Mouse (Mus musculus) CD4-positive, CD25-positive, alpha-beta regulatory T cell, adult 2 months (primary cell): ENCODE data around the gene Fopnl.

Experiments used
- DNase-seq: peaks from one replicate; pipeline ENCODE4 v3.0.0-alpha.2; 2012; ENCODE audit warnings: low read depth, low spot score

The Fopnl gene

DNA sequence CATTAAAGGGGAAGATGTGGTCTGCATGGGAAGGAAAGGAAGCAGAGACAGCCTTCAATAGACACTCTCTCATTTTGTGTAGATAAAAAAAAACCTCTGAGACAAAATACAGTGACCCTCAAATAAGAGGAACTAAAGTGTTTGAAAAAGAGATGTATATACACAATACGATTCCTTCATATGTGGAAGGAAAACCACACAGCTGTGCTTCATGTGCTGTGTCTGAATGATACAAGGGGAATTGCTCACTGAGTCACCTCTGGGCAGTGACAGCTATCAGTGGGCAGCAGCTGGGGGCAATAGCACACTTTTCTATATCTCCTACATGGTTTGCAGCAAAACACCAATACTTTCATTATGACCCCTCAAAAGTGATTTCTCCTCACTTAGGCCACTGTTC lies 9.8 kb downstream of the Fopnl start:
- DNase-seq, result no peak

DNA sequence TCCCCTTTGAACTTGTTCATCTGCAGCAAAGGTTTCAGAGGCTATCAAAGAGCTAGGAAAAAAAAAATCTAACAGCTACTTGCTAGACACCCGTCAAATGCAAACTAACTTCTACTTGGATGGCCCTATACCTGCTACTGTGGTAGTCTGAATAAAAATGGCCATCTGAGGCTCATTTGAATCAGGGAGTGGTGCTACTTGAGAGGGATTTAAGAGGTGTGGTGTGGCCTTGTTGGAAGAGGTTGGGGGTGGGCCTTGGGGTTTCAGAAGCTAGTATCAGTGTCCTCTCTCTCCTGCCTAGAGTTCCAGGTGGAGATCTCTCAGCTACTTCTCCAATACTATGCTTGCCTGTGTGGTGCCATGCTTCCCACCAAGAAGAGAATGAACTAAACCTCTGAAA lies 10.8 kb downstream of the Fopnl start:
- no peak for DNase-seq

DNA sequence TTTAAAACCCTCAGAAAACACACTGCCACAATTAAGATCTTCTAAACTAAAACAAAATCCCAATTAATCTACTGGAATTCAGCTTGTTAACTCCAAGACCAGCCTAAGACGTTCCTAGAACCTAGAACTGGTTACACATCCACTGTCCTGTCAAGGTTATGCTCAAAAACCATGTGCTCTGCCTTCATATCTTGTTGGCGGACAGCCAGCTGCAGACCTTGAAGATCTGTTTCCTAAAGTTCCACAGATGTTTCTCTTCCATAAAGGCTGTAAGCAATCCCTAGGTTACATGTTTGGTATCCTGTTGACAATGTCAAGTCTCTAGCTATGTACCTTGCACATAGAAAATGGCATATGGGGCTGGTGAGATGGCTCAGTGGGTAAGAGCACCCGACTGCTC lies 12.4 kb downstream of the Fopnl start:
- no peak for DNase-seq

- DNase-seq, result no peak
Observed at GRCm38 (mm10) chr16:14303676-14304075, 13.5 kb downstream of the Fopnl start.

DNA sequence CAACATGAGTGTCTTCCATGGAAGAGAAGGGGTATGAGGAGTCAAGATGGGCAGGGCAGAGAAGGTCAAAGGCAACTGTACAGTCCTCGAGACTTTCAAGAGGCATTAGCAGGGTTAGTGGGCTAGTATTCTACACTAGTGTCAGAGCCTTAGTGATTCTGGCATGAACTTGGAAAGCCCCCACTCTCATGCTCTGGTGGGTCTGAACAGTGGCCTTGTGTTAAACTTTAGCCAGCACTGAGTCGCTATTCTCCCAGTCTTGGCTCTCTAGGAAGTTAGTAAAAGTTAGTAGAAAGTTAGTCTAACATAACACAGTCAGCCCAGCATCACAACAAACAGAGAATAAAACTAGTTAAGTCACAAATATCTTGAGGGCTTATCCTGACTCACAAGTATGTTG lies 14.1 kb downstream of the Fopnl start:
- no peak for DNase-seq

DNA sequence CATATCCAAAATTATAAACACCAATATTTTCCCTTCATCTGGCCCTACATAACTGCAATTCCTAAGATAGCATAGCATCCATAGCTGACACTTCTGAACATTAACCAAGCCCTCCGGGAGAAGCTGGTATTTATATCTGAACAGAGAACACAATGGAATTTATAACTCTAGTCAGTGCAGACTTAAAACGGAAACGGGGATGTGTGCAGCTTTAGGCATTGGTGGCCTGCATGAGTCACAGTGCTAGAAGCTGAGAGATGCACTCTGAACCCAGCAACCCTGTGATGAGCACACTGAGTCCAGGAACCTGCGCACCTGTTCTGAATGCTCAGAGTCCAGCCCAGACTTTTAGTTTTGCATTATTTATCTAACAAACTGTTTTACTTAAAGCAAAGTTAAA lies 18.7 kb downstream of the Fopnl start:
- no peak for DNase-seq

- no peak for DNase-seq
Observed at GRCm38 (mm10) chr16:14297746-14298145, 19.5 kb downstream of the Fopnl start.

- DNase-seq, result no peak
Observed at GRCm38 (mm10) chr16:14297137-14297536, 20.1 kb downstream of the Fopnl start.

- DNase-seq, result no peak
Observed at GRCm38 (mm10) chr16:14296544-14297124, 20.6 kb downstream of the Fopnl start.

GRCm38 (mm10) chr16:14295291-14295690 lies 21.9 kb downstream of the Fopnl start:
- DNase-seq, result no peak

DNA sequence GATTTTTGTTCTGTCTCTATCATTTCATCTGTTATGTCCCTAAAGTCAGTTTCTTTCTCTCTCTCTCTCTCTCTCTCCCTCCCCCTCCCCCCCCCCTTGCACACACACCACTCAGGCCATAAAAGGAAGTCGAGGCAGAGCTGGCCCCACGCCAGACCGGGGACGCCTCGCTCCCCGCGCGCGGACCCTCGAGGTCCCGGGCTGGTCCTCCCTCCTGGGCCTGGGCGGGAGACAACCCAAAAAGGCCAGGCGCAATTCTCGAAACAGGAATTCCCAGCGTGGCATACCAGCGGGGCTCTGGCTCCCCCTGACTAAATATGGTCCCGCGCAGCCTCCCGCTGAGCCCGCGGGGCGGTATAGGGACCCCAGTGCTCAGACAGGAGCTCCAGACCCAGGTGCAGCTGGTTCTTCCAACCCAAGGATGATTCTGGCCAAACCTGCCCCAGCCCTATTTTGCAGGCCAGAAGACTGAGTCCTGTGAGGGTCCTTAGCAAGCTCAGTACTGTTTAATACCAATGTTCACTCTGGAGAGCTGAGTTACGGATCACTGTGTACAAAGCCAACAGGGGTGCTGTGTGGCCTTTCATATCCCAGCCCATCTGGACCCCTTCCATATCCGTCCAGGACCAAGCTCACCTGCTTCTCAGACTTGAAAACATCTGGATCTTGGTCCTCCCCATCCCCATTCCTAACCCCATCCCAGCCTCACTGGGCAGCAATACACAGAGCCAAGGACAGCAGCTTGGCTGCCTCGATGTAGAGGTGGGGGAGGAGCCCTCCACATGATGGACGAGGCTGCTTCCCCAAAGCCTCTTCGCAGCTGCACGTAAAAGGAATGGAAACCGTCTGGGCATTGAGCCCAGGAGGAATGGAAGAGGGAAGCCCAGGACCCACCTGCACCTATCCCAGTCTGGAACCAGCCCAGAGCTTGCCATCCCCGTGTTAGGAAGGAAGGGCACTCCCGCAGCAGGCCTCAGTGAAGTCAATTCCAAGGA lies 24.7 kb downstream of the Fopnl start:
- DNase-seq, result no peak

DNA sequence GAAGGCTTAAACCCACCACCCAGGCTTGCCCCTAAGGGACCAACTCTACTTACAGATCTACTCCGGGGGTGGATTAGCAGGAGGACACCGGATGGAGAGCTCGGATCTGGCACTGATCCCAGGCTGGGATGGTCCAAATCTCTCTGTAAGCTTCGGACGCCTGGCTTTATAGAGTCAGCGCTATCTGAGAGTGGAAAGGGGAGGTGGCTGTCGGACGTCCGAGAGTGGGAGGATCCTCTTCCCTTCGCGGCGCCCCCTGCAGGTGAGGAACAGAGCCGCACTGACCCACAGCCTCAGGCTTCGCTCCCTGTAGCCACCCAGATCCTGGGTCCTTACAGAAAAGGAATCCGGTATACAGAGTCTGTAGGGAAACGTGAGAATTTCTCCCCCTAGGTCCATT lies 26.0 kb downstream of the Fopnl start, which contains the start of gene Myh11:
Gene Myh11, minus strand, starts transcription at position 150 of the 400 bp plus-strand sequence.
- DNase-seq, result peak; percentile 38

GRCm38 (mm10) chr16:14272374-14272965 lies 44.7 kb downstream of the Fopnl start:
- DNase-seq, result no peak

- no peak for DNase-seq
Observed at GRCm38 (mm10) chr16:14265203-14265920, 51.8 kb downstream of the Fopnl start.

DNA sequence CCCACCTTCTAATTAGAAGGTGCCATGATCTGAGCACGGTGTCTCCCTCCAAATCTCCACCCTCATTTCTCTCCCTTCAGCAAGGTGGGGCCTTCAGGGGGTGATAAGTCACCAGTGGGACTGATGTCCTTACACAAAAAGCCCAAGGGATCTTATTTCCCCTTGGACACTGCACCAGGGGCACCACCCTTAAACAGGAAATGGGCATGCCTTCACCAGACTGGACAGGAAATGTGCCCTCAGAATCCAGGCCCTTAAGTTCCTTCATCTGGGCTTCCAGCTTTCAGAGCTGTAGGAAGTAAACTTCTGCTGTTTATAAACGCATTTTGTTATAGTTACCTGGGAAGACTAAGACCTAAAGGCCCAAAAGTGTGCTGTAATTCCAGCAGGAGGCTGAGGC lies 52.7 kb downstream of the Fopnl start:
- no peak for DNase-seq

- DNase-seq, result no peak
Observed at GRCm38 (mm10) chr16:14263241-14263640, 54.0 kb downstream of the Fopnl start.

GRCm38 (mm10) chr16:14262410-14262809 lies 54.8 kb downstream of the Fopnl start:
- no peak for DNase-seq

- no peak for DNase-seq
Observed at GRCm38 (mm10) chr16:14258856-14259255, 58.3 kb downstream of the Fopnl start.

DNA sequence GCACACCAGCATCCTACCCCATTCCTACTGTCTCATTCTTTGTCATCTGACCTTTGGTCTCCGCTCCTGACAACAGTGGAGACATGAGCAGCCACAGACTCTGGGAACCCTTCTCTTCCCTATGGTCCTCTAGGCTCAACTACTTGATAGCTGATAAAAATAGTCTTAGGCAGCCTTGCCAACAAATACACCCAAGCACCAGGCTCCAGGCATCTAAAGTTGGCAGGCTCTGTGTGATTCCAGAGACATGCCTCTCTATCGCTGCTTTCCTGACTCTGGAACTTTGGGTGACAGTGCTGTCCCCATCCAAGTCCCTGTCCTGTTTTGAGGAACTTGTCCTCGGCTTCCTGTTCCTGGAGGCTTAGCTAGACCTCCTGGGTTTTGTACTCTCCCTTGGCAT lies 63.6 kb downstream of the Fopnl start:
- DNase-seq, result no peak

DNA sequence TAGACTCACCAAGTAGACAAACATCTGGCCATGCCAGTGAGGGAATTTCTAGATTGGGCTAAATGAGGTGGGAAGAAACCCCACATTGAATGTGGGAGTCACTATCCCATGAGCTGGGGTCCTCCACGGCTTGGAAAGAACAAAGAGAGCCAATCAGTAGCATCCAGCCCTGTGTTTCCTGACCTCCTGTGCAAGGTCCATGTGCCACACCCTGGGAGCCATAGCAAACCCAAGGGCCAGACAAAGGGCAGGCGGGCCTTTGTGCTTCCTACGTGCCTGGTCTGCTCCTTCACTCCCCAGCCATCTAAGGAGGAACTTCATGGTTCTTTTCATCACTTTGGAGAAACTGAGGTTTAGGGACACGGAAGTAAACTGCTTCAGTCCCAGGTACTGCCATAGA lies 64.3 kb downstream of the Fopnl start:
- DNase-seq, result no peak

DNA sequence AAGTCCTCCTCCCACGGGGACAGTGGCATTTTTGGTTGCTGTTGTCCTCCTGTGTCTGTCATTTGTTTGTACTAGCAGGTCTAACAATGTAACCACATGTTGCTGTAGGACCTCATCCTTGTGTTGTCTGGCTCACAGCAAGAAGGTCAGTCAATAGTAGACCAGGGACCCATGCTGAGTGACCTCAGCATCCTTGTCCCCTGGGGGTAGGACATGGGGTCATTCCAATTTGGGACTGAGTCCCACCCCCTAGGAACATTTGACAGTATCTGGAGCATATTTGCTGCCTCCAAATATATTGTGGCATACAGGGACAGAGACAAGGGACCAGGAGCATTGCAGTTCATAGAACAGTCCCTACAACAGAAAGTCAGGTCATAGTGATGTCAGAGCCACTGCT lies 67.3 kb downstream of the Fopnl start:
- no peak for DNase-seq
